Mouse (Mus musculus): ENCODE results near the gene Noc4l.

Noc4l gene

DNA sequence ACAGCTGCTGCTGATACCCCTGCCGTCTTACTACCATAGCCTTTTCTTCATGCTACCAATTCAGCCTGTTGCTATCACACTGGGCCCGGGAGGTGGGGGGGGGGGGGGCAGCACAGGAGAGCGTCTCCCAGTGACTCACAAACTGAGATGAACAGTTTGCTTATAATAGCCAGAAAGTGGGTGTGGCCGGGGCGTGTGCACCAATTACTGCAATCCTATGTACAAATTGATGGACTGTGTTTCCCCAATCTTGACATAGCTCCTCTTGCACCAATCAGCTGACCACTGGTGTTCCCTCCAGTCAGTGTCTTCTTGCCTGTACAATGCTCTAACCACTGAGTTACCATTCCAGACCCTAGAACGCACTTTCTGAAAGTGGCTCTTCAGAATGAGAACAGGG lies 44.9 kb downstream of the Noc4l start:
- 64% methylated on average over 6 of the region's 6 CpGs for WGBS

DNA sequence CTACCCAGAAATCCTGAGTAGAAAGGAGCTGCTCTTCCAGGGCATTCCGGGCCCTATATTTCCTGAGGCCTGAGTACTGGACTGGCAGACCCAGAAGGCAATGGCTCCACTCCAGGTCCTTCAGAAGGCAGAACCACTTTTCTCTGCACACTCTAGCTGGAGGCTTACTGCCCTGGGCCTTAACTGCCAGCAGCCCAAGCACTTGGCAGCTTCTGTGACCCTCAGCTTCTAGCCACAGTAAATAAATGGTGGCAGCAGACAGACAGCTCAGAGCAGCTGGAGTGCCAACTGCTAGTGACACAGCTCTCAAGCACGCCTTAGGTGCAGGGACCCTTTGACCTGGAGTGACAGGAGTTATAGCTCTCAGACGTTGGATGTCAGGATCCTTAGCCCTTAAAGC lies 45.5 kb downstream of the Noc4l start:
- 62% methylated on average over 3 of the region's 3 CpGs for WGBS

DNA sequence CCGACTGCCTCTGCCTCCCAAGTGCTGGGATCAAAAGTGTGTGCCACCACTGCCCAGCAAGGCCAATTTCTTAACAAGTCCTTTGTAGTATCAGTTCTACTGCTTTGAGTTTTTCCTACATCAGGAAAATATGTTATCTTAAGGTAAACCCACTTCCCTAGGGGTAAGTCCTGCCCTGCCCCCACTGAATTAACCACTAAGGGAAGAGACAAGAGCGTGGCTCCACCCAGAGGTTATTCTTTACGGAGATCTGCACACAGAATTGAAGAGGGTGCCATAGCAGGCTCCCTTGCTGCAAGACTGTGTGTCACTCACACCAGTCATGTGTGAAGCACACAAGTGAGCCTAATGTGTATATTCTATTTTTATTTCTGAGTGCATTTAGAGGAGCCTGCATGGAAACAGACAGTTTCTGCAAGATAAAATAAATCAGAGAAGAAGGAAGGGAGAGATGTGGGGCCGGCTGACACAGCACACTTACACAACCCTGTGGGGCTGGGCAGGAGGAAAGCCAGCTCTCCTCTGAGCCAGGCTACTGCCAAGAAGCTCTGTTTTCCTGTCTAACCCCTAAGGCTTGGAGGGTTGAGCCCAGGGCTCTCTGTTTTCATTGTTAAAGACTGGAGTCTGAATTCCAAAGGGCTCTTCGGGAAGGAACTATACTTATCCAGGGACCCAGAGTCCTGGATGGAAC lies 47.5 kb downstream of the Noc4l start:
- 40% methylated on average over 5 of the region's 5 CpGs for WGBS

DNA sequence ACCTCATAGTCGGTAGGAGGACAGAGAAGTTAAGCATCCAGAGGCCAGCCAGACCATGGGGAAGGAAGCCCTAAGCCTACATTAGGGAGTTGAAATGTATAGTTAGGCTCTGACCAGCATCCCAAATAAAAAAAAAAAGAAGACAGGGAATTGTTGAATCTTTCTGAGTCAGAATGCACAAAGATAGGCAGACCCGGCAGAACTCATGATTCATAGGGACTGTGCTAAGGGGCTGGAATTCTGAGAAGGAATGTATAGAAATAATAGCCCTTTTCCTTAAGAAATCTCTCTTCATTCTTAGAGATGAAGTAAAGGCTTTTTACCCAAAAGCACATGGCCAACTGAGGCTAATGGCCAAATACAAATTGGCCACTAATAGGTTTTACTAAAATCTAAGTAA lies 48.9 kb downstream of the Noc4l start:
- WGBS = 78% methylated on average over 2 of the region's 2 CpGs

DNA sequence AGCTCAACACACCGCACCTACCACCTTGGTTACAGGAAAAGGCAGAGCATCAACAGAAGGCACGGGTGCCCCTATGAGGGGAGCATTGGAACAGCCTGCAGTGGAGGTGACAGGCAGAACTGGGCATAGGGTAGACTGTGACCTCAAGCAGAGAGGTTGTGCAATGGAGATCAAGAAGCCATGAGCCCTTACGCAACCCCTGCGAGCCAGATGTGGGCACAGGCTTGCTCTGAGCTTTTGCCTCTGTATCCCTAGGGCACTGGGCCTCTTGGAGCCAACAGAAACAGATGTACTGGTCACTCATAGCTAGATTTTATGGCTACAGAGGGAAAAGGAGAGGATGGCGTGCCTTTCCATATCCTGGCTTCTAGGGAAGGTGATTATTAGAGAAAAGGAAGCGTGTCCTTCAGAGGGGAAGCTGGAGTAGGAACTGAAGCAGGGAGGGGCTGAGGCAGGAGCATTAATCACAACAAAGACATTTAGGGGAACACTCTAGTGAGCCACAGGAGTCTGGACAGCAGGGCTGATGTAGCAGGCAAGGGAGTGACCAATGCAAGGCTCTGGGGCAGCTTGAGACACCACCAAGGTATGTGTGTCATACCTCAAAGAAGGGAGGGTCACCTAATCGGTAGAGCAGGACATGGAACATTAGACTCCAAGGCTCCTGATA lies 50.1 kb downstream of the Noc4l start:
- 85% methylated on average over 7 of the region's 7 CpGs for WGBS
